Mouse (Mus musculus) limb, embryonic 13.5 days (tissue): ENCODE data around the gene Rnf11. TPM values are rescaled to one million over a fixed set of nuclear protein-coding genes. Genes with fewer than 3 reads are reported as not detected.

Source experiments
- ATAC-seq: fragments of 200-750 bp; cut with Nextera tagmentation; 2 replicates; pipeline ENCODE4 v1.8.0; 2017; ENCODE audit warnings: low read depth, moderate number of reproducible peaks, moderate TSS enrichment; ENCODE audit not compliant: low FRiP score
- H3K27ac ChIP-seq: fragments of 300-500 bp; sonication (generic); 2 replicates; pipeline ENCODE4 v1.5.1; 2015; ENCODE audit warnings: inconsistent platforms, mild to moderate bottlenecking, moderate library complexity
- H3K27me3 ChIP-seq: fragments of 300-500 bp; sonication (generic); 2 replicates; pipeline ENCODE4 v1.6.1; 2015; ENCODE audit warnings: mild to moderate bottlenecking, inconsistent platforms
- H3K36me3 ChIP-seq: fragments of 300-500 bp; sonication (generic); 2 replicates; pipeline ENCODE4 v1.6.1; 2015; ENCODE audit warnings: inconsistent platforms, mild to moderate bottlenecking, moderate library complexity
- H3K4me1 ChIP-seq: fragments of 300-500 bp; sonication (generic); 2 replicates; pipeline ENCODE4 v1.6.1; 2015; ENCODE audit warnings: inconsistent platforms
- H3K4me2 ChIP-seq: fragments of 300-500 bp; sonication (generic); replicated peaks from 2 replicates; pipeline ENCODE4 v1.6.1; 2015; ENCODE audit warnings: inconsistent platforms, mild to moderate bottlenecking, moderate library complexity
- H3K4me3 ChIP-seq: fragments of 300-500 bp; sonication (generic); 2 replicates; pipeline ENCODE4 v1.5.1; 2015; ENCODE audit warnings: moderate library complexity, mild to moderate bottlenecking, inconsistent platforms
- H3K9ac ChIP-seq: fragments of 300-500 bp; sonication (generic); 2 replicates; pipeline ENCODE4 v1.6.1; 2015; ENCODE audit warnings: mild to moderate bottlenecking, inconsistent platforms
- H3K9me3 ChIP-seq: fragments of 300-500 bp; sonication (generic); 2 replicates; pipeline ENCODE4 v1.6.1; 2016; ENCODE audit warnings: inconsistent platforms
- WGBS: fragments of 180-500 bp; shearing (Covaris S2); methylation state at CpG from one replicate; pipeline ENCODE4 v1.1.7; 2015; 5-methylcytosine and 5-hydroxymethylcytosine counted together
- polyA plus RNA-seq: library from polyadenylated mRNA; unstranded; fragments of >200 nt; fragmentation: Nextera tagmentation; extraction: Ambion mirVana; gene quantifications from 2 replicates; pipeline ENCODE4 v1.2.1, GENCODE M21; 2015

The Rnf11 gene
- polyA plus RNA-seq, 1 experiment from 2014 or later: 47.5 TPM

DNA sequence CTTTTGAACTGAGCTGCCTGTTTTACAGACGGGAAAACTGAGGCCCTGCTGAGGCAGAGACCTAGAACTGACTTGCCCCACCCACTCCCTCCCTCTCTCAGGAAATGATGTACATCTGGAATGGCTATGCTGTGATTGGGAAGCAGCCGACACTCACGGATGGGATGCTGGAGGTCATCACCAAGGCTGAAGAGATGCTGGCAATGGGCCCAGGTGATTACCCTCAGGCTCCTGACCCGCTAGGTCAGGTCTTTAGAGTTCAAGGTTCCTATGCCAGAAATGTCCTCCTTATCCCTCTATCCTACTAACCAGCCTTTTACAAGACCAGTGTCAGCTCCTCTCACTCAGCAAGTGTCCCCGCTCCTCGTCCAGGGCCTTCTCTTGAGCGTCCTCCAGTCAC lies 42.4 kb downstream of the Rnf11 start:
- H3K27ac ChIP-seq: no peak overlapping the region
- H3K27me3 ChIP-seq: no peaks in the 10 kb centered on the region
- no peaks in the 10 kb centered on the region for H3K9me3 ChIP-seq
- no peak for ATAC-seq
- no peaks in the 10 kb centered on the region for H3K4me1 ChIP-seq
- H3K36me3 ChIP-seq: peaks cover 24% of the 10 kb centered on the region
- 87% methylated on average over 7 of the region's 7 CpGs for WGBS
- H3K4me2 ChIP-seq: no peak overlapping the region
- no peak overlapping the region for H3K9ac ChIP-seq
- H3K4me3 ChIP-seq: no peak overlapping the region

- Histone ChIP-seq H3K9me3 (no peaks in the 10 kb centered on the region), H3K4me1 (no peaks in the 10 kb centered on the region), H3K27ac (no peak overlapping the region), H3K36me3 (peaks cover 21% of the 10 kb centered on the region), H3K4me3 (no peak overlapping the region), H3K4me2 (no peak overlapping the region), H3K9ac (no peak overlapping the region), H3K27me3 (no peaks in the 10 kb centered on the region)
- ATAC-seq: no peak
- 91% methylated on average over 3 of the region's 3 CpGs for WGBS
Observed at GRCm38 (mm10) chr4:109441000-109441399, 43.5 kb downstream of the Rnf11 start.

GRCm38 (mm10) chr4:109440381-109440780 lies 44.1 kb downstream of the Rnf11 start:
- Histone ChIP-seq H3K36me3 (peaks cover 16% of the 10 kb centered on the region), H3K9me3 (no peaks in the 10 kb centered on the region), H3K27ac (peak overlapping the region; percentile 39; the same call in 1 of the 2 replicates), H3K27me3 (no peaks in the 10 kb centered on the region), H3K4me2 (no peak overlapping the region), H3K9ac (no peak overlapping the region), H3K4me1 (no peaks in the 10 kb centered on the region), H3K4me3 (no peak overlapping the region)
- WGBS: 90% methylated on average over 5 of the region's 5 CpGs
- ATAC-seq: no peak

DNA sequence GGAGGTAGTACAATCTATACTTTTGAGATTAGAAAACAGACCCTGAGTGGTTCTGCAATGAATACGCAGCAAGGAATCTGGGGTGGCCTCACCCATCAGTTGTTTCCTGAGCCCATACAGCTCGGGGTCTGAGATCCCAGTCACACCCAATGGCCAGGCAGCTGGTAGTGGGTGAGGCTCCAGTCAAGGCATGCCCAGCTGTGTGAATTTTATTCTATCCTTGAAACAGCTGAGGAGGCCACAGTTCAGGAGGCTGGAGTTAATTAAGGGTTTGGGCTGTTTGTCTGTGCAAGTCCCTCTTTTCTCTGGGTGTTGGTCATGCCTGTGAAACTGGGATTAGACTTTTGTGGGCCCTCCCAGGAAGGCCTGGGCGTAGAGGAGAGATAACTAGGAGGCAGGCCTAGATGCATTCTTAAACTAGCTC lies 44.7 kb downstream of the Rnf11 start:
- H3K4me1 ChIP-seq: no peaks in the 10 kb centered on the region
- H3K27ac ChIP-seq: peak overlapping the region; percentile 39; the same call in 1 of the 2 replicates
- no peaks in the 10 kb centered on the region for H3K27me3 ChIP-seq
- ATAC-seq: peak; percentile 44; the same call in 1 of the 2 replicates
- 68% methylated on average over 3 of the region's 3 CpGs for WGBS
- peaks cover 16% of the 10 kb centered on the region for H3K36me3 ChIP-seq
- no peak overlapping the region for H3K4me3 ChIP-seq
- H3K9me3 ChIP-seq: no peaks in the 10 kb centered on the region
- H3K9ac ChIP-seq: no peak overlapping the region
- no peak overlapping the region for H3K4me2 ChIP-seq

- Histone ChIP-seq H3K9ac (no peak overlapping the region), H3K4me3 (no peak overlapping the region), H3K4me2 (no peak overlapping the region), H3K27me3 (no peaks in the 10 kb centered on the region), H3K36me3 (peaks cover 11% of the 10 kb centered on the region), H3K9me3 (no peaks in the 10 kb centered on the region), H3K27ac (peak overlapping the region; percentile 39; the same call in 1 of the 2 replicates), H3K4me1 (no peaks in the 10 kb centered on the region)
- ATAC-seq: no peak
- WGBS: 77% methylated on average over 8 of the region's 8 CpGs
Observed at GRCm38 (mm10) chr4:109439101-109439500, 45.4 kb downstream of the Rnf11 start.

DNA sequence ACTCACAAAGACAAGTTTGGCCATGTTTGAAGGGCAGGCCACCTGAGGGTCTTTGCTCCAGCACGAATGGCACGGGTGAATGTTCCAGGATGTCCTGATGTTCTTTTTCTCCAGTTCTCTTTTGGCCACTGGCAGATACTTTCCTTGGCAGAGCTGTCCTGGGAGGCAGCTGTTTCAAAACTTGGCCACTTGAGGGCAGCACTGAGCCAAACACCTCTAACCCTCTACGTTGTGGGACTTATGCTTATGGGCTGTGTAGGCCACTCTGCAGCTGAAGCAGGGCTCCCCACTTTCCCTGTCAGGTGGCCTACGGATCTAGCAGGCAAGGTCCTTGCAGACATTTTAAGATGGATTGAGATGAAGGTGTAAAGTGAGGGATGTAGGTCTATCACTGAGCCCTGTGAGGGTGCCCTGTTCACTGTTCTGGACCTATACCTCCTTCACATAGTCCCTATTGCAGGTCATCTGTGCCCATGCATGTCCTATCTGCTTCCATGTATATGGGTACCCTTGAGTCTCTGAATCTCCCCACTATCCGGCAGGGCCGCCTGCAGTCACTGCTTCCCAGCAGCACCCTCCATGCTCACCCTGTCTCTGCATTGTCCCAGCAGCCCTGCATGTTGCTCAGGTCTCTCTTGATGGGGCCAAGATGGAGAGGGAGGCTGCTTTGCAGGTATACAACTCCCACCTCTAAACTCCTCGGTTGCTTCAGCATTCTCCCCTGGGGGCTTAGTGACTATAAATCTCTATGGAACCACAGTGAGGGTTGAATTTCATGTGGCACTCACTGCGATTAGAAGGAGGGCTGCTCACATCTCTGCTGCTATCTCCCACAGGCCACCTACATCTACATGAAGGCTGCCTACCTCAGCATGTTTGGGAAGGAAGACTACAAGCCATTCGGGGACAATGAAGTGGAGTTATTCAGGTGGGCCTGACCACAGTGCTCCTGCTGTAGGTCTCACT lies 46.3 kb downstream of the Rnf11 start:
- no peak overlapping the region for H3K27ac ChIP-seq

DNA sequence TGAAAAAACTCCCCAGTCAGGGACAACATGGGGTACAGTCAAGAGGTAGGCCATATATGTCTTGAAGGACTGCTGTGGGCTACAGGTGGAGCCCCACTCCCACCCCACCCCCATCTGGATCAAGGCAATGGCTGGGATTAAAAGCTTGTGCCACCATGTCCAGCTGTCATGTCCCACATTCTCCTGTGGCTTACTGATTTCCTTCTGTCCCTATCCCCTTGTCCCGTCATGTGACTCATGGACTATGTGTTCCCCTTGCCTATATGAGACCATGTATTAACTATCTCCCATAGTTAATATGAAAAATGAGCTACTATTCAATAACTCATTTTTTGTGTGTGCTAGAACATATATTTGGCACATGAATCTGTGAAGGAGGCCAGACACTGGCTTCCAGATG lies 50.3 kb downstream of the Rnf11 start:
- H3K27me3 ChIP-seq: no peaks in the 10 kb centered on the region
- H3K4me2 ChIP-seq: no peak overlapping the region
- no peaks in the 10 kb centered on the region for H3K36me3 ChIP-seq
- H3K4me1 ChIP-seq: peaks cover 18% of the 10 kb centered on the region
- H3K9ac ChIP-seq: no peak overlapping the region
- no peak for ATAC-seq
- H3K9me3 ChIP-seq: no peaks in the 10 kb centered on the region
- 90% methylated on average over 1 of the region's 1 CpGs for WGBS
- H3K4me3 ChIP-seq: no peak overlapping the region
- no peak overlapping the region for H3K27ac ChIP-seq

More for the DNA sequence above, 46.3 kb downstream of the Rnf11 start:
- H3K4me1 ChIP-seq: no peaks in the 10 kb centered on the region
- H3K4me3 ChIP-seq: no peak overlapping the region
- H3K36me3 ChIP-seq: peaks cover 11% of the 10 kb centered on the region
- no peak overlapping the region for H3K4me2 ChIP-seq
- H3K9ac ChIP-seq: no peak overlapping the region
- H3K27me3 ChIP-seq: no peaks in the 10 kb centered on the region
- 47% methylated on average over 9 of the region's 9 CpGs for WGBS
- no peaks in the 10 kb centered on the region for H3K9me3 ChIP-seq
- ATAC-seq: peak; percentile 61

DNA sequence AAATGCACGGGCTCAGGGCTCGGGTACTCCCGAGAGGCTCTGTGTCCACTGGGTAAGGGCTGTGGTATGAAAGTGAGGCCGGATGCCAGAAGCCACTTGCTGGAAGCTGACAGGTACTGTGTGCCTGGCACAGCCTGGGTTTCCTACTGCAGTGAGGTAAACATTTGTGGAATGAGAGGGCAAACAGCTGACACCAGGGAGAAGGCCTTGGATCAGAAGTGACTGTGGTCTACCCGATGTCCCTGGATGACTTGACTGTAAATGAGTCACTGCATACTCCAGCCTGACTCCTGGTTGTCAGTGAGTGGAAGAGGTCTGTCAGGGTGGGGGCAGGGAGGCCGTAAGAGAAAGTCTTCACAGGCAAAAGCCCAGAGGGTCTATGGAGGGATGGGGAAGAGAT lies 50.9 kb downstream of the Rnf11 start:
- Histone ChIP-seq H3K9ac (peak overlapping the region; percentile 19; the same call in 1 of the 2 replicates), H3K4me1 (peaks cover 18% of the 10 kb centered on the region), H3K4me3 (no peak overlapping the region), H3K27me3 (no peaks in the 10 kb centered on the region), H3K9me3 (no peaks in the 10 kb centered on the region), H3K27ac (no peak overlapping the region), H3K36me3 (no peaks in the 10 kb centered on the region), H3K4me2 (no peak overlapping the region)
- WGBS: 72% methylated on average over 6 of the region's 6 CpGs
- no peak for ATAC-seq

DNA sequence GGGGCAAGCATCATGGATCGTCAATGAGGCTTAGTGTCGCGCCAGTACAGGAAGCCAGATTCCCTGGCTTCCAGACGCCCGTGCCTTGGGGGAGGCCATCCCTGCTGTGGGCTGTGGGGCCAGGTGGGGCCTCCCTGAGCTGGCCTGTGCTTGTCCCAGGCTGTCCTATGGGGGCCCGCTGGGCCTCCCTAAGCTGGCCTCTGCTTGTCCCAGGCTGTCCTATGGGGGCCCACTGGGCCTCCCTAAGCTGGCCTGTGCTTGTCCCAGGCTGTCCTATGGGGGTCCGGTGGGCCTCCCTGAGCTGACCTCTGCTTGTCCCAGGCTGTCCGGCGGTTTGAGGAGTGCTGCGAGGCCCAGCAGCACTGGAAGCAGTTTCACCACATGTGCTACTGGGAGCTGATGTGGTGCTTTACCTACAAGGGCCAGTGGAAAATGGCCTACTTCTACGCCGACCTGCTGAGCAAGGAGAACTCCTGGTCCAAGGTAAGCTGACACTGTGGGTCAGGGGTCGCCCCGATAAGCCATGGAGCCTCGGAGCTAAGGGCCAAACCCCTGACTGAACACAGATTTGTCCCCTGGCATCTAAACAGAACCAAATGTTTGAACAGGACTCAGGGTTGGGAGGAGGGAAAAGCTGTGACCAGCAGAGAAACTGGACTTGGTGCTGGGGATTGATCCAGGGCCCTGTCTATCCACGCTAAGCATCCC lies 51.7 kb downstream of the Rnf11 start:
- no peak overlapping the region; the same call in 1 of the 2 replicates for H3K4me2 ChIP-seq
- no peaks in the 10 kb centered on the region for H3K9me3 ChIP-seq
- H3K9ac ChIP-seq: no peak overlapping the region; the same call in 1 of the 2 replicates
- no peaks in the 10 kb centered on the region for H3K27me3 ChIP-seq
- 40% methylated on average over 16 of the region's 16 CpGs for WGBS
- H3K36me3 ChIP-seq: no peaks in the 10 kb centered on the region
- H3K4me1 ChIP-seq: peaks cover 18% of the 10 kb centered on the region
- ATAC-seq: no peak
- peak overlapping the region; percentile 28; the same call in 1 of the 2 replicates for H3K27ac ChIP-seq
- no peak overlapping the region for H3K4me3 ChIP-seq

- Histone ChIP-seq H3K36me3 (no peaks in the 10 kb centered on the region), H3K4me2 (no peak overlapping the region), H3K27ac (no peak overlapping the region), H3K4me1 (peaks cover 18% of the 10 kb centered on the region), H3K27me3 (no peaks in the 10 kb centered on the region), H3K4me3 (no peak overlapping the region), H3K9me3 (no peaks in the 10 kb centered on the region), H3K9ac (no peak overlapping the region)
- 45% methylated on average over 13 of the region's 13 CpGs for WGBS
- peak; percentile 46 for ATAC-seq
Observed at GRCm38 (mm10) chr4:109430854-109431253, 53.7 kb downstream of the Rnf11 start.

DNA sequence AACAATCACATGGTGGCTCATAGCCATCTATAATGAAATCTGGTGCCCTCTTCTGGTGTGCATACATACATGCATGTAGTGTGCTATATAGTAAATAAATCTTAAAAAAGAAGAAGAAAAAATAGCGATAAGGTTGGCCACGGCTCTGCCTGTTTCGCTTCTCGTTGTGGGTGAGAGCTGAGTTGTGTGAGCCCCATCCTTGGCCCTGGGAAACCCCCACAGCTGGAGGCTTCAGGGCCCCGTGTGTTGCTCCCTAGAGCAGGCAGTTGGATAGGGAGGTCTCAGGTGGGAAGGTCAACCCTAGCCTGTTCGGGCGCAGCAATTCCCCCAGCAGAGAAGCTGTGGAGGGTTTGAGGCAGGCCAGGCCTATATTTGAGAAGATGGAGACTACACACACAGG lies 54.3 kb downstream of the Rnf11 start:
- H3K27ac ChIP-seq: no peak overlapping the region
- no peaks in the 10 kb centered on the region for H3K36me3 ChIP-seq
- no peaks in the 10 kb centered on the region for H3K9me3 ChIP-seq
- ATAC-seq: no peak
- H3K4me2 ChIP-seq: no peak overlapping the region
- peaks cover 18% of the 10 kb centered on the region for H3K4me1 ChIP-seq
- no peaks in the 10 kb centered on the region for H3K27me3 ChIP-seq
- WGBS: 88% methylated on average over 7 of the region's 7 CpGs
- no peak overlapping the region for H3K9ac ChIP-seq
- H3K4me3 ChIP-seq: no peak overlapping the region

DNA sequence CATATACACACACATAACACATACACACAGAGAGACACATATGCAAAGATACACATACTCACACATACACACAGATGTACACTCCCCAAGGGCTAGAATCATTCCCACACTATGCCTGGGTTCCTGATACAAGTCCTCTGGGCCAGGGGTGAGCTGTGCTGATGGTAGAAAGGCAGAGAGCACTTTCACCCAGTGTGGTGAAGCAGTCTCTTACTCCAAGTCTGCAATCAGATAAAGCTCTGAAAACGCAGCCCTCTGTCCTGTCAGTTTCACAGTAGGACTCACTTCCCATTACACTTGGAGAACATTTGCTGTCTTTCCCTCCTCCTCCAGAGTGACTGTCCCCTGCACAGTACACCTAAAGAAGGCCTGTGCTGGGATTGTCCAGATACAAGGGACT lies 57.5 kb downstream of the Rnf11 start:
- Histone ChIP-seq H3K27ac (no peak overlapping the region), H3K9me3 (no peaks in the 10 kb centered on the region), H3K36me3 (no peaks in the 10 kb centered on the region; the same call in 1 of the 2 replicates), H3K4me1 (peaks cover 9% of the 10 kb centered on the region; the same call in 1 of the 2 replicates), H3K27me3 (no peaks in the 10 kb centered on the region), H3K4me3 (no peak overlapping the region), H3K4me2 (no peak overlapping the region), H3K9ac (no peak overlapping the region)
- ATAC-seq: no peak
- WGBS: 50% methylated on average over 1 of the region's 1 CpGs
